Mouse (Mus musculus) thymus, postnatal 25 days (tissue): ENCODE results near the gene Hs2st1.

Experiments used
- DNase-seq: peaks from one replicate; pipeline ENCODE4 v3.0.0; 2022

The Hs2st1 gene

GRCm38 (mm10) chr3:144584789-144585553 lies 15.0 kb upstream of the Hs2st1 start:
- DNase-seq: no peak

GRCm38 (mm10) chr3:144583789-144584188 lies 13.8 kb upstream of the Hs2st1 start:
- DNase-seq: no peak

- no peak for DNase-seq
Measured at GRCm38 (mm10) chr3:144582306-144582705, 12.3 kb upstream of the Hs2st1 start.

GRCm38 (mm10) chr3:144581842-144582241 lies 11.9 kb upstream of the Hs2st1 start:
- no peak for DNase-seq

GRCm38 (mm10) chr3:144580281-144580680 lies 10.3 kb upstream of the Hs2st1 start:
- DNase-seq: no peak

GRCm38 (mm10) chr3:144579796-144580195 lies 9.8 kb upstream of the Hs2st1 start:
- no peak for DNase-seq

GRCm38 (mm10) chr3:144578921-144579320 lies 8.9 kb upstream of the Hs2st1 start:
- DNase-seq: no peak

- DNase-seq: no peak
Measured at GRCm38 (mm10) chr3:144577366-144578340, 7.7 kb upstream of the Hs2st1 start.

- no peak for DNase-seq
Measured at GRCm38 (mm10) chr3:144574256-144574655, 4.3 kb upstream of the Hs2st1 start.

- no peak for DNase-seq
Measured at GRCm38 (mm10) chr3:144570816-144571487, 971 bp upstream of the Hs2st1 start.

- no peak for DNase-seq
Measured at GRCm38 (mm10) chr3:144569401-144569971, 495 bp downstream of the Hs2st1 start.

GRCm38 (mm10) chr3:144568861-144569361 lies 1.1 kb downstream of the Hs2st1 start:
- DNase-seq: peak; percentile 17

GRCm38 (mm10) chr3:144565212-144565611 lies 4.8 kb downstream of the Hs2st1 start:
- DNase-seq: no peak

GRCm38 (mm10) chr3:144563916-144564315 lies 6.1 kb downstream of the Hs2st1 start:
- no peak for DNase-seq

GRCm38 (mm10) chr3:144561511-144562250 lies 8.3 kb downstream of the Hs2st1 start:
- DNase-seq: peak; percentile 51

- DNase-seq: no peak
Measured at GRCm38 (mm10) chr3:144558274-144558673, 11.7 kb downstream of the Hs2st1 start.

- DNase-seq: no peak
Measured at GRCm38 (mm10) chr3:144556625-144557324, 13.2 kb downstream of the Hs2st1 start.

- no peak for DNase-seq
Measured at GRCm38 (mm10) chr3:144555144-144555543, 14.8 kb downstream of the Hs2st1 start.

- no peak for DNase-seq
Measured at GRCm38 (mm10) chr3:144554503-144554902, 15.5 kb downstream of the Hs2st1 start.

- no peak for DNase-seq
Measured at GRCm38 (mm10) chr3:144553942-144554341, 16.0 kb downstream of the Hs2st1 start.

- peak; percentile 54 for DNase-seq
Measured at GRCm38 (mm10) chr3:144551416-144551815, 18.6 kb downstream of the Hs2st1 start.
